Mouse (Mus musculus) hindbrain, embryonic 16.5 days (tissue): Measurements from ENCODE around the gene Cdh23. TPM values are rescaled to one million over a fixed set of nuclear protein-coding genes. Genes with fewer than 3 reads are reported as not detected.

Experiments
- ATAC-seq: fragments of 200-750 bp; cut with Nextera tagmentation; 2 replicates; pipeline ENCODE4 v1.8.0; 2017; ENCODE audit warnings: moderate TSS enrichment, moderate library complexity
- H3K27ac ChIP-seq: fragments of 300-500 bp; sonication (generic); 2 replicates; pipeline ENCODE4 v1.5.1; 2014; ENCODE audit warnings: low read depth, mild to moderate bottlenecking, control low read depth, low read length, moderate library complexity
- H3K27me3 ChIP-seq: fragments of 300-500 bp; sonication (generic); replicated peaks from 2 replicates; pipeline ENCODE4 v1.6.1; 2014; ENCODE audit warnings: low read length; ENCODE audit not compliant: control insufficient read depth, insufficient read depth
- H3K36me3 ChIP-seq: fragments of 300-500 bp; sonication (generic); 2 replicates; pipeline ENCODE4 v1.6.1; 2014; ENCODE audit warnings: mild to moderate bottlenecking, low read length, moderate library complexity, mixed read lengths; ENCODE audit not compliant: control insufficient read depth, insufficient read depth
- H3K4me1 ChIP-seq: fragments of 300-500 bp; sonication (generic); 2 replicates; pipeline ENCODE4 v1.6.1; 2014; ENCODE audit warnings: low read depth, low read length; ENCODE audit not compliant: control insufficient read depth, insufficient read depth
- H3K4me2 ChIP-seq: fragments of 300-500 bp; sonication (generic); 2 replicates; pipeline ENCODE4 v1.6.1; 2014; ENCODE audit warnings: mild to moderate bottlenecking, low read length, control low read depth, moderate library complexity
- H3K4me3 ChIP-seq: fragments of 300-500 bp; sonication (generic); 2 replicates; pipeline ENCODE4 v1.5.1; 2014; ENCODE audit warnings: mild to moderate bottlenecking, low read length, control low read depth, moderate library complexity
- H3K9ac ChIP-seq: fragments of 300-500 bp; sonication (generic); 2 replicates; pipeline ENCODE4 v1.6.1; 2014; ENCODE audit warnings: low read depth, mild to moderate bottlenecking, control low read depth, low read length, moderate library complexity
- H3K9me3 ChIP-seq: fragments of 300-500 bp; sonication (generic); 2 replicates; pipeline ENCODE4 v1.6.1; 2014; ENCODE audit warnings: mild to moderate bottlenecking, low read length, moderate library complexity; ENCODE audit not compliant: control insufficient read depth
- WGBS: fragments of 180-500 bp; shearing (Covaris S2); extraction: QIAGEN DNeasy Blood & Tissue Kit; methylation state at CpG from one replicate; pipeline ENCODE4 v1.1.7; 2014; 5-methylcytosine and 5-hydroxymethylcytosine counted together
- polyA plus RNA-seq: library from polyadenylated mRNA; unstranded; fragments of >200 nt; fragmentation: Nextera tagmentation; extraction: Ambion mirVana; gene quantifications from 2 replicates; pipeline ENCODE4 v1.2.1, GENCODE M21; 2015

The Cdh23 gene
- polyA plus RNA-seq, 1 experiment from 2014 or later, result 6.1 TPM

GRCm38 (mm10) chr10:60296027-60296426 lies 400.3 kb downstream of the Cdh23 start:
- Histone ChIP-seq H3K9me3 (no peaks in the 10 kb centered on the region), H3K4me3 (no peak overlapping the region), H3K4me2 (no peak overlapping the region), H3K36me3 (peaks cover 43% of the 10 kb centered on the region), H3K27me3 (no peaks in the 10 kb centered on the region), H3K27ac (no peak overlapping the region), H3K4me1 (no peaks in the 10 kb centered on the region), H3K9ac (no peak overlapping the region)
- ATAC-seq, result no peak
- 81% methylated on average over 9 of the region's 9 CpGs for WGBS

DNA sequence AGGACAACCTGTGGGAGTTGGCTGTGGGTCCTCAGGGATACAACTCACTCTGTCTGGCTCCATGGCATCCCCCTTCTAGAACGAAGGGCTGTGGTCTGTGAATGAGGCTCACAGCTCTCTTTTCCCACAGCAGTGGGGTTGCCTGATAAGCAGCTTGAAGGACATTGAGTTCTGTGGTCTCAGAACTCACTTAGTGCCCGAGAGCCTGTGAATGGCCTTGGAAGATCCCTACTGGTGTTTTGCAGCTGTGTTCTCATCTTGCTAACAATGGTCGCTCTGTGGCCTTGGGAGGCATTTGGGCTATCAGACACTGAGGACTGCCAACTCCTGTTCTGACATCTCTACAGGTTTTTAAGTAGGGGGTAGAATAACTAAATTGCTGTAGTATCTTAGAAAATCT lies 400.9 kb downstream of the Cdh23 start:
- Histone ChIP-seq H3K27me3 (no peaks in the 10 kb centered on the region), H3K9ac (no peak overlapping the region), H3K4me1 (peaks cover 3% of the 10 kb centered on the region; the same call in 1 of the 2 replicates), H3K4me3 (no peak overlapping the region), H3K36me3 (peaks cover 37% of the 10 kb centered on the region), H3K27ac (no peak overlapping the region), H3K9me3 (no peaks in the 10 kb centered on the region), H3K4me2 (no peak overlapping the region)
- ATAC-seq, result no peak
- WGBS, result 89% methylated on average over 3 of the region's 3 CpGs

DNA sequence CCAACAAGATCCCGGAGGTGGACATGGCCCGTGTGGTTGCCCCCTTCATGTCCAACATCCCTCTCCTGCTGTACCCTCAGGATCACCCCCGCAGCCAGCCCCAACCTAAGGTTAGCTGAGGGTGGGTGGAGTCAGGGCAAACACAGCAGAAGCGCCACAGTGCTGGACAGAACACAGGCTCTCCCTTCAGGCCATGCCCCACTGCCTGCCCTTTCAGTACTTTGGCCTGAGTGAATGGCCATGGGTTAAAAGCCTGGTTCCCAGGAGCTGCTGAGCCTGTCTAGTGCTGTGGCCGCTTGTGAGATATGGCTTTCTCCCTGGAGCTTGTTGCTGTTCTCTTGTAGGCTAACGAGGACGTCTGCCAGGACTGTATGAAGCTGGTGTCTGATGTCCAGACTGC lies 401.7 kb downstream of the Cdh23 start:
- WGBS, result 88% methylated on average over 7 of the region's 7 CpGs
- Histone ChIP-seq H3K4me2 (no peak overlapping the region), H3K27me3 (no peaks in the 10 kb centered on the region), H3K9ac (no peak overlapping the region), H3K27ac (no peak overlapping the region), H3K4me1 (peaks cover 8% of the 10 kb centered on the region), H3K9me3 (no peaks in the 10 kb centered on the region), H3K36me3 (peaks cover 29% of the 10 kb centered on the region), H3K4me3 (no peak overlapping the region)
- no peak for ATAC-seq

DNA sequence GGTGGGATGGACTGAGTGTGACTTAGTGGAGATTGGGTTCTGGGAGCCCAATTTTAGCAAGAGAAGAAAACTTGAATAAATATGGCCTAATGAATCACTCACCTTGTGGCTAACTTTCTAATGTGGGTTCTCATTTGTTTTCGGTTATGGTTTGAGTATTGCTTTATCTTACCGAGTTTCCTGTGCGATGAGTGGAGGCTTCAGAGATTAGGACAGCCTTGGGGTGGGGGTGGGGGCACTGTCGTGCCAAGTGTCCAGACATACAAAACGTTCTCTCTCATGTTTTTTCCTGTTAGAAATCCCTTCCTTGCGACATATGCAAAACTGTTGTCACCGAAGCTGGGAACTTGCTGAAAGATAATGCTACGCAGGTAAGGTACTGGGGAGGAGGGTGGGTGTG lies 404.1 kb downstream of the Cdh23 start:
- H3K9me3 ChIP-seq, result no peaks in the 10 kb centered on the region
- no peak overlapping the region for H3K4me2 ChIP-seq
- H3K27ac ChIP-seq, result no peak overlapping the region
- no peaks in the 10 kb centered on the region for H3K27me3 ChIP-seq
- no peak overlapping the region for H3K4me3 ChIP-seq
- ATAC-seq, result no peak
- H3K9ac ChIP-seq, result no peak overlapping the region
- H3K36me3 ChIP-seq, result peaks cover 20% of the 10 kb centered on the region
- peaks cover 12% of the 10 kb centered on the region for H3K4me1 ChIP-seq
- WGBS, result 95% methylated on average over 8 of the region's 8 CpGs

DNA sequence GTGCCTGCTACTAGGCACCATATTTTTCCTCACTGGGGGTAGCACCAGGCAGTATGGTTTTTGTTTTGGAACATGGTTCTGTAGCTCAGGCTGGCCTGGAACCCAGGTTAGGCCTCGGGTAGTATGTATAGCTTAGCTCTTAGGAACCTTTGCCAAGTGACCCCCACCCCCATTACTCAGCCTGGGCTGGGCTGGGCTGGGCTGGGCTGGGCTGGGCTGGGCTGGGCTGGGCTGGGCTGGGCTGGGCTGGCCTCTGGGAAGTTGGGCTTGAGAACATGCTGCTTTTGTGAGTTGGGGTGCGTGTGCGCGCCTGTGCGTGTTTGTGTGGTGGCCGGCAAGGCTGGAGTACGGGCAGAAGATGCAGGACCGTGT lies 405.6 kb downstream of the Cdh23 start:
- H3K27ac ChIP-seq, result no peak overlapping the region
- no peak overlapping the region for H3K4me2 ChIP-seq
- peaks cover 20% of the 10 kb centered on the region for H3K36me3 ChIP-seq
- H3K9ac ChIP-seq, result no peak overlapping the region
- ATAC-seq, result no peak
- no peak overlapping the region for H3K4me3 ChIP-seq
- H3K9me3 ChIP-seq, result no peaks in the 10 kb centered on the region
- H3K4me1 ChIP-seq, result peaks cover 25% of the 10 kb centered on the region
- WGBS, result 84% methylated on average over 8 of the region's 8 CpGs
- H3K27me3 ChIP-seq, result no peaks in the 10 kb centered on the region

DNA sequence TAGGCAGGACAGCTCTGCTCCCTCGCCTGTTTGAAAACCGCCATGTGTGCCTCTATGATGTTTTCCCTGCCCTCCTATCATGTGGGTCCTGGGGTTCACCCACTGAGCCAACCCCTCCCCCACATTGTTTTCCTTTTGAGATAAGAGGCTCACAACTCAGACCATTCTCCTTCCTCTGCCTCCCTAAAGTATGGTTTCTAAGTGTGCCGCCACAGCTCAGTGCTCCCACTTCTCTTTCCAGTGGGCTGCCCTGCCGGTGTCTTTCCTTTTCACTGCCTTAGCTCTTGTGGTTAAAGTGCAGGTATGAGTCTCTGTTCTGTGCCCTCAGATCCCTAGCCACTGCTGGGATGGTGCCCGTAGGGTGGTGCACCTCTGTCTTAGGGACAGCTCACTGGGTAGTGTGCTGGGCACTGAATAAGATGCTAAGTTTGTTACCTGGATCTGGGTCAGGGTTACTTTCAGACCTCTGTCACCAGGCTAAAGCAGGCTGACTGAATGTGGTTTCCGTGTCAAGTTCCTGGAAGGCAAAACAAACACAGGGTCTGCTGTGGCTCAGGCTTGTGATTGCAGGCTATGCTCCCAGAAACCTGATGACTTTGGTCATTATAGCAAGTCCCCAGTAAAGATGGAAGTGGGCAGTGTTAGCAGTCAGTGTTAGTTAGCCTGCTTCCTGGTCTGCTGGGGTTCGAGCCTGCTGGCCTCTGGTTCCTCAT lies 406.1 kb downstream of the Cdh23 start:
- no peaks in the 10 kb centered on the region for H3K9me3 ChIP-seq
- no peak for ATAC-seq
- H3K36me3 ChIP-seq, result peaks cover 16% of the 10 kb centered on the region
- no peaks in the 10 kb centered on the region for H3K27me3 ChIP-seq
- H3K4me1 ChIP-seq, result peaks cover 31% of the 10 kb centered on the region
- no peak overlapping the region for H3K27ac ChIP-seq
- WGBS, result 72% methylated on average over 7 of the region's 7 CpGs
- no peak overlapping the region for H3K4me3 ChIP-seq
- no peak overlapping the region for H3K9ac ChIP-seq
- no peak overlapping the region for H3K4me2 ChIP-seq

DNA sequence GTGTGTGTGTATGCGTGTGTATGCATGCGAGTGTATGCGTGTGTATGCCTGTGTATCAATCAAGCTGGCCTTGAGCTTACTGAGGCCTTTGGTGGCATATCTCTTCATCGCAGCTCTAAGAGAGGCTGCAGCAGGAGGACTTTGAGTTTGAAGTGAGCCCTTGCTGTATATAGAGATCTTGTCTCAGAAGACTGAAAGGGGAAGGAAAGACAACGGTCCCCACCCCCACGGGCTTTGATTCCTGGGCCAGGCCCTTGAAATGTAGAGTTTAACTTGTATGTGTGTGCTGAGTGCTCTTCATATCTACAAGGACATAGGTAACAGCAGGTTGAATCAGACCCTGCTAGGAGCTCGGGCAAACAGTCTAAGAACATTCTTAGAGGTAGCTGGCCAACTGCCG lies 407.1 kb downstream of the Cdh23 start:
- Histone ChIP-seq H3K9me3 (no peaks in the 10 kb centered on the region), H3K27ac (no peak overlapping the region), H3K36me3 (peaks cover 7% of the 10 kb centered on the region), H3K4me3 (no peak overlapping the region), H3K9ac (no peak overlapping the region), H3K27me3 (no peaks in the 10 kb centered on the region), H3K4me1 (peaks cover 41% of the 10 kb centered on the region), H3K4me2 (no peak overlapping the region)
- 90% methylated on average over 8 of the region's 8 CpGs for WGBS
- no peak for ATAC-seq

DNA sequence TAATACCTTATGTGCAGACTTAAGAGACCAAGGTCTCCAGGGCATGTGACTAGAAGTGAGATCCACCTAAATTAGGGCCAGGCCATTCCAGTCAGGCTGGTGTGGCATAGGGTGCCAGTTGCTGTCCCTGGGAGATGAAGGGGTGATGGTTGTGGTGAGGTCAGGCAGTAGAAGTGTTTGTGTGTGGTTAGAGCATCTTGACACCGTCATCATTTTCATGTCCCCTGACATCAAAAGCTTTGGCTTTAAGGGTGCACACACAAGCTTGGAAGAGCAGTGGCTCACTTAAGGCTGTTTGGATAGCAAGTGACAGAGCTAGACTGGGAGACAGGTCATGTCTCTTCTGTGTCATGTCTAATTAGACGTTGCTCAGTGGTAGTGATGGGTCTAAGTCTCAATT lies 408.6 kb downstream of the Cdh23 start:
- no peaks in the 10 kb centered on the region for H3K9me3 ChIP-seq
- H3K9ac ChIP-seq, result no peak overlapping the region
- no peak for ATAC-seq
- no peak overlapping the region for H3K4me2 ChIP-seq
- H3K4me3 ChIP-seq, result no peak overlapping the region
- H3K27ac ChIP-seq, result no peak overlapping the region
- 74% methylated on average over 2 of the region's 2 CpGs for WGBS
- H3K27me3 ChIP-seq, result no peaks in the 10 kb centered on the region
- peaks cover 51% of the 10 kb centered on the region for H3K4me1 ChIP-seq
- H3K36me3 ChIP-seq, result no peaks in the 10 kb centered on the region

DNA sequence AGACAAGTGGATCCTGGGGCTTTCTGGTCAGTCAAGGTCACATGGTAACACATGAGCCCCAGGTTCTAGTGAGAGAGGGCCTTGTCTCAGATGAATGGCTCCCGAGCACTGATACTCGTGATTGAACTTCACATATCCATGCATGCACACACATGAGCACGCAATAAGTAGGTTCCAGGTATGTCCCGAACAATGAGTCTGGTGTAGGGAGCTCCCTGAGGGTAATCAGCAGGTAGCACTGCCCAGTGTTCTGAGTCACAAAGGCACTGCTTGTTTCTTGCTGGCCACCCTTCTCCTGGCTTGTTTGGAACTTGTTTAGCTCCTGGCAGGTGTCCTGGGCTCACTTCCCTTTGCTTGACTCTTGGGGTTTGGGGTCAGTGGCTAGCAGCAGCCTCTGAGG lies 409.1 kb downstream of the Cdh23 start:
- 0 out of 2 replicates have a peak overlapping the region, but pooled peaks have one; percentile 29 for H3K27ac ChIP-seq
- WGBS, result 85% methylated on average over 4 of the region's 4 CpGs
- no peak overlapping the region for H3K4me2 ChIP-seq

More for the DNA sequence above, 409.1 kb downstream of the Cdh23 start:
- no peaks in the 10 kb centered on the region for H3K27me3 ChIP-seq
- no peaks in the 10 kb centered on the region for H3K9me3 ChIP-seq
- no peaks in the 10 kb centered on the region for H3K36me3 ChIP-seq
- no peak overlapping the region for H3K9ac ChIP-seq
- H3K4me1 ChIP-seq, result peaks cover 57% of the 10 kb centered on the region
- no peak overlapping the region for H3K4me3 ChIP-seq
- ATAC-seq, result no peak
